Mouse (Mus musculus) colon, adult 2 months (tissue): Measurements from ENCODE around the gene Olfr263. TPM values are rescaled to one million over a fixed set of nuclear protein-coding genes. Genes with fewer than 3 reads are reported as not detected.

Experiments used
- polyA plus RNA-seq: library from polyadenylated mRNA; depleted of rRNA; stranded (reverse); fragments of >200 nt; gene quantifications from 2 replicates; pipeline ENCODE4 v1.2.3, GENCODE M21; 2012; rRNA removed

Olfr263 gene
- polyA plus RNA-seq: not detected in 2 replicates

DNA sequence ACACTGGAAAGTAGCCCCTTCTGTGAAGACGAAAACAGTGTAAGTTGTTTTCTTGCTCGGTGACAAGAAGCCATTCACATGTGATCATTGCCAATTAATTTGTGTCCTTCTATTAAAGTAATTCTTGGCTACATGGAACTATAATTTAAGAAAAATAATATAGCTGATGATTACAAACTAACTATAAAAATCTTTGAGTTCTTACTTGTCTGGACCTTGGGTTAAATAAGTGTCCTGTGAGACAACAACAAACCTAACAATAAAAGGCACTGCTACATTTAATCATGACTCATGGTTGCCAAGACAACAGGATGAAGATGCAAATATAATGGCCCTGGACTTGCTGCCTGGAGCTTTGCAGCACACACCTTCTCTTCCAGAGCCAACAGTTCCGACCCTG is at the start of gene Olfr263:
TSS of gene Olfr263 (plus strand) at position 301 of the 400 bp plus-strand sequence.

DNA sequence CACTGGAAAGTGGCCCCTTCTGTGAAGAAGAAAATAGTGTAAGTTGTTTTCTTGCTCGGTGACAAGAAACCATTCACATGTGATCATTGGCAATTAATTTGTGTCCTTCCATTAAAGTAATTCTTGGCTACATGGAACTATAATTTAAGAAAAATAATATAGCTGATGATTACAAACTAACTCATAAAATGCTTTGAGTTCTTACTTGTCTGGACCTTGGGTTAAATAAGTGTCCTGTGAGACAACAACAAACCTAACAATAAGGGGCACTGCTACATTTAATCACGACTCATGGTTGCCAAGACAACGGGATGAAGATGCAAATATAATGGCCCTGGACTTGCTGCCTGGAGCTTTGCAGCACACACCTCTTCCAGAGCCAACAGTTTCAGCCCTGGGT is 18.3 kb upstream of the Olfr263 start, which contains the start of gene Olfr1369-ps1:
TSS of gene Olfr1369-ps1 (plus strand) at position 301 of the 400 bp plus-strand sequence.

DNA sequence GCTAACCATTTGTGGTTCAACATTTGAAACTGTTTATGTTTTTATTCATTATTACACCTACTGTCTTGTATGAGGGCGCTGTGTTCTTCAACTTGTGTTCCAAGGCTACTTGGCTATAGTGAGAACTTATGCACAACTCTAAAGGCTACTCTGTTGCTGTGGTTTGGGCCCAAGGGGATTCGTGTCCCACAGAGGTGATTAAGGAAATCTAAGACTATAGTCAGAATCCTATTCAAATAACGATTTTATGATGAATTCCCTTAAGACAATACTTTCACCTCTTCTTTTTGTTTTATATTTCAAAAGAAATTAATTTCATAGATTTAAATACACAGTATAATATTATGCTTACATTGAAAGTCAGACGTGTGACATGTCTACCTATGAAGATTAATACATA is 16.3 kb downstream of the Olfr263 start, which contains the start of gene Olfr1368:
TSS of gene Olfr1368 (minus strand) at position 101 of the 400 bp plus-strand sequence.

DNA sequence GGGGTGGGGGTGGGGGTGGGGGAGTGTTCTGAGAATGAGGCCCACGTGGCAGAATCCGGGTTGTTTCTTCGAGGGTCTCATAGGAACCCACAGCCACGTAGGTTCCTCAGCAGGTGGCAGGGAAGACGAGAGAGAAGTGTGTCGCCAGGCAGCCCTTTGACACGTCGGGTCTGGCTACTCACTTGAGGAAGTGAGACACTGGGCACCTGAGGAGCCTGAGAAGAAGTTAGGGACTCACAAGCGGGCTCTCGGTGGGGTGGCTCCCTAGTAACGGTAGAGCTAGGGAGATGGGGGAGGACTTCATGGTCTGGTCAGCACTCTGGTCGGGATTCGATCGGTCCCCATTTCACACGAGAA is 49.9 kb downstream of the Olfr263 start, which contains the start of gene Trim27:
TSS of gene Trim27 (plus strand) at position 79 of the 357 bp plus-strand sequence.

Other genes with a start within 250 kb of the Olfr263 start
- gene Olfr1370, start 54.7 kb upstream of the Olfr263 start, polyA plus RNA-seq: not detected in 2 replicates
- gene Olfr1369-ps1, start 18.2 kb upstream of the Olfr263 start, polyA plus RNA-seq: not detected in 2 replicates
- gene Olfr1368, start 16.2 kb downstream of the Olfr263 start, polyA plus RNA-seq: 0.10 TPM in 1 of 2 replicates, not detected in the other
- gene Trim27, start 49.8 kb downstream of the Olfr263 start, polyA plus RNA-seq: 83.2 and 91.4 TPM in 2 replicates
- gene Gpx5, start 163.1 kb downstream of the Olfr263 start, polyA plus RNA-seq: not detected in 2 replicates
- not detected in 2 replicates for gene Gpx6, start 182.5 kb downstream of the Olfr263 start, polyA plus RNA-seq
- not detected in 2 replicates for gene Olfr1367, start 217.3 kb downstream of the Olfr263 start, polyA plus RNA-seq
- 0.37 and 0.41 TPM in 2 replicates for gene Zscan12, start 233.2 kb downstream of the Olfr263 start, polyA plus RNA-seq